Mouse (Mus musculus): ENCODE results near the gene Lnpep.

DNA sequence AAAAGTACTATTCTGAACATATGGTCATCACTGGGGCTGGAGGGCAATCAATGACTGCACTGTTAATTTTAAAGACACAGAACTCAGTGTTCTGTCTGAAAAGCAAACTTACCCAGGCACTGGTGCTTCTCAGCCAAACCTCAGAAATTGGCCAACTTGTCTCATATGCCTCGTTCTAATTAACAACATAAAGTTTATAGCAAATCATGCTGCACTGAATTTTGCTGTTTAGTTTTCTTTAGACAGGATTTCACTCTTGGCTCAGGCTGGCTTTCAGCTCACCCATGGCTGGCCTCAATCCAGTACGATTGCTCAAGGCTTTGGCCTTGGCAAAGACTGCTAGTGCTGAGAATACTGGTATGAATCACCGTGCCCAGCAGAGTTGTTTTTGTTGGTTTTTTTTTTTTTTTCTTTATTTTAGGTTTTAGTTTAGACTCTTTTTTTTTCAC is 24.0 kb downstream of the Lnpep start:
- TF ChIP-seq CTCF (IDR thresholded peaks at IDR 0.05; ENCODE audit: insufficient read depth, low read depth, low read length) (no peak), POLR2A (IDR thresholded peaks at IDR 0.05; ENCODE audit: insufficient read depth, low read depth, low read length) (no peak)
